Mouse (Mus musculus) embryonic facial prominence, embryonic 10.5 days (tissue): ENCODE measurements at regions not wholly inside any gene's neighbourhood (a gene's known extent, or its start where the extent isn't known, plus 50 kb on each side); places are given as distances from the start of the nearest gene placed in this dataset.

ENCODE experiments used
- DNase-seq: peaks from one replicate; pipeline ENCODE4 v3.0.0-alpha.2; 2017; ENCODE audit warnings: low spot score
- H3K27ac ChIP-seq: fragments of 300-500 bp; sonication (generic); replicated peaks from 2 replicates; pipeline ENCODE4 v1.5.1; 2016; ENCODE audit warnings: mild to moderate bottlenecking
- H3K27me3 ChIP-seq: fragments of 300-500 bp; sonication (generic); replicated peaks from 2 replicates; pipeline ENCODE4 v1.6.1; 2016; ENCODE audit warnings: low read depth, mild to moderate bottlenecking; ENCODE audit not compliant: poor library complexity, severe bottlenecking
- H3K36me3 ChIP-seq: fragments of 300-500 bp; sonication (generic); replicated peaks from 2 replicates; pipeline ENCODE4 v1.6.1; 2016; ENCODE audit warnings: mild to moderate bottlenecking, moderate library complexity
- H3K4me1 ChIP-seq: fragments of 300-500 bp; sonication (generic); 2 replicates; pipeline ENCODE4 v1.6.1; 2016
- H3K4me3 ChIP-seq: fragments of 300-500 bp; sonication (generic); 2 replicates; pipeline ENCODE4 v1.5.1; 2016; ENCODE audit warnings: mild to moderate bottlenecking, moderate library complexity
- H3K9me3 ChIP-seq: fragments of 300-500 bp; sonication (generic); 2 replicates; pipeline ENCODE4 v1.6.1; 2016; ENCODE audit warnings: mild to moderate bottlenecking
- WGBS: fragments of 180-500 bp; shearing (Covaris S2); methylation state at CpG from one replicate; pipeline ENCODE4 v1.1.7; 2016; 5-methylcytosine and 5-hydroxymethylcytosine counted together

DNA sequence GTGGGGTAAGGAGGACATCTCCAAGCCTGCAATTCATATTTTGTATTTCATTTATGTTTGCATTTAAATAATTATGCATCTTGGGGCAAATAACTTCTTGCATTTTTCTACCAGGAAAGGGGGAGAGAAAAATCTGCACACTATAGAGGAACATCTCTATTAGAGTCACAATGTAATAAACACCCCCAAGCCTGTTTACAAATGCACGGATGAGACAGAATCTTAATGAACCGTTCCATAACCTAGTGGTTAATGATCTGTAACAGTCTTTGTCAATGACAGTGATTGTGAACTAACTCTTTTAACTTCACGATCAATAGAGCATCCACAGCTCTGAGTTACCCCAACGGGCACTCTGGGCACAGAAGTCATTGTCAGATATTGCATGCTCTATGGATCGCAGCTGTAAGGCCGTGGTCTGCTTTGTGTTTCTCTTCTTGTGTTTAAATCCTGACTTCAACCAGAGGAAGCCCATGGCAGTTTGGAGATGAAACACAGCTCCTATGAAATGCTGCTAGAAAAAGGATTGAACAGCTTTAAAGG is 1520.2 kb upstream of the Dsel start:
- no peak overlapping the region for H3K27ac ChIP-seq
- no peak overlapping the region for H3K4me3 ChIP-seq
- H3K27me3 ChIP-seq, result no peaks in the 10 kb centered on the region
- WGBS, result 79% methylated on average over 6 of the region's 6 CpGs
- no peaks in the 10 kb centered on the region for H3K36me3 ChIP-seq
- no peaks in the 10 kb centered on the region for H3K9me3 ChIP-seq
- DNase-seq, result no peak
- H3K4me1 ChIP-seq, result no peaks in the 10 kb centered on the region

DNA sequence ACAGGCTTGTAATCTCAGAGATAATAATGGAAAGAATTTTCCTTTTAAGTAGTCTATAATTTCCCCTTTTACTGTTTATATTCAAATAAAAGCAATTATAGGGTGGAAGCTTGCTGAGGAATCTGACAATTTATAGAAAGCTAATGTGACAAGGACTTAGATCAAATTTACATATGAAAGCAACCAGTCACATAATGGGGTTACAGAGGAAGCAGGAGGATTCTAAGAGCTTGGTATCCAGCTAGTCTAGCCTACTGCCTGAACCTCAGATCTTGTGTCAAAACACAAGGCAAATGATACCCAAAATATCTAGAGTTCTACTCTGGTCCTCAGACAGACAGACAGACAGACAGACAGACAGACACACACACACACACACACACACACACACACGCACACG is 1519.0 kb upstream of the Dsel start:
- no peaks in the 10 kb centered on the region for H3K9me3 ChIP-seq

DNA sequence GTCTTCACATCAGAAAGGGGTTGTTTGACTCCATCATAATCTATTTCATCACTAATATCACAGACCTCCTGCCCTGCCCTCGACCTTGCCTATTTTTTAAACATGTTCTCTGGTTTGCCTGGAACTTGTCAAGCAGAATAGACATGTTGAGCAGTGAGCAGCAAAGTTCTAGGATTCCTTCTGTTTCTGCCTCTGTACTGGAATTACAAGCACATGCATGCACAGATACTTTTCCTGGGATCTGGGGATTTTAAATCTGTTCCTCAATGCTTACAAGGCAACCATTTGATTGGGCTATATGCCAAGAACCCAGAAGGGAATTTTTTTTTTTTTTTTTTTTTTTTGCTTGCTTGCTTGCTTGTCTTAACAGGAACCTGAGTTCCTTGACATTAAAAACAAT is 1508.0 kb upstream of the Dsel start:
- H3K9me3 ChIP-seq, result no peaks in the 10 kb centered on the region
- H3K27ac ChIP-seq, result no peak overlapping the region
- no peaks in the 10 kb centered on the region for H3K27me3 ChIP-seq
- H3K4me3 ChIP-seq, result no peak overlapping the region
- no peaks in the 10 kb centered on the region for H3K36me3 ChIP-seq
- 70% methylated on average over 1 of the region's 1 CpGs for WGBS
- DNase-seq, result no peak
- H3K4me1 ChIP-seq, result no peaks in the 10 kb centered on the region

More for the DNA sequence above, 1519.0 kb upstream of the Dsel start:
- Histone ChIP-seq H3K4me3 (no peak overlapping the region), H3K27ac (no peak overlapping the region), H3K4me1 (no peaks in the 10 kb centered on the region), H3K36me3 (no peaks in the 10 kb centered on the region), H3K27me3 (no peaks in the 10 kb centered on the region)
- no peak for DNase-seq
- 96% methylated on average over 2 of the region's 2 CpGs for WGBS

DNA sequence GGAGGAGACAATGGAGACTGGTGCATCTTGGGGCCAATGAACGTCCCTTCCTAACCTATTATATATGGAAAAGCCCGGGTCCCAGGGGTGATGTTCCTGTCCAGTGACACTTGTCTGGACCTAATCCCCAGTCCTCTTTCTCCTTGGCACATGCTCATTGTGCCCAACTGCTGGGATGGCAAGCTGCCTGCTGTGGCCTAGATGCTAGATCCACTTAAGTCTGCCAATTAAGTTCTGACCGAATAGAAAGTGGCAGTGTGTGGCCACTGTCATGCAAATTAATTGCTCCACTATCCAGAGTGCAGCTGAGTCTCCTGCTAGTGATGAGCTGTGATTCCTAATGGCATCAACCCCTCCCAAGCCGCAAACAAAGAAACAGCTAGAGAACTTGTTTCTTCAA is 1493.5 kb upstream of the Dsel start:
- H3K4me3 ChIP-seq, result no peak overlapping the region
- no peak overlapping the region for H3K27ac ChIP-seq
- H3K9me3 ChIP-seq, result no peaks in the 10 kb centered on the region
- H3K36me3 ChIP-seq, result no peaks in the 10 kb centered on the region
- H3K27me3 ChIP-seq, result no peaks in the 10 kb centered on the region
- no peaks in the 10 kb centered on the region for H3K4me1 ChIP-seq
- no peak for DNase-seq
- WGBS, result 60% methylated on average over 4 of the region's 4 CpGs

DNA sequence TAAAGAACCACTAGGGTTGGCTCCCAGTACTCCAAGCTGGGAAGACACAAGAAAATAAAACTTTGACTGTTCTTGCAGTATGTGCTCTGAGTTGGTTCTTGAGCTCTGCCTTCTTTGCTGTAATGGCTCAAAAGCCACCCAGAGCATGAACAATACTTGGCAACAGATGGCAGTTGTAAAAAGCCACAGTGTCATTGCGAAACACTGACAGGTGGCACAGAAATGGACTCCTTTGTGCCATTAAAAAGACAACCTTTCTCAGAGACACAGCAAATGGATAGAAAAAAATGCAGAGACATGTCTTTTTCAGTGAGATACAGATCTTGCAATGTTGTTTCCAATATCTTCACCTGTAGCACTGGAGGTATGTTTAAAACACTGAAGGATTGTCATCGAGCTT is 1443.3 kb upstream of the Dsel start:
- whole genome bisulfite sequencing, result 85% methylated on average over 2 of the region's 2 CpGs
- no peaks in the 10 kb centered on the region for H3K4me1 ChIP-seq

DNA sequence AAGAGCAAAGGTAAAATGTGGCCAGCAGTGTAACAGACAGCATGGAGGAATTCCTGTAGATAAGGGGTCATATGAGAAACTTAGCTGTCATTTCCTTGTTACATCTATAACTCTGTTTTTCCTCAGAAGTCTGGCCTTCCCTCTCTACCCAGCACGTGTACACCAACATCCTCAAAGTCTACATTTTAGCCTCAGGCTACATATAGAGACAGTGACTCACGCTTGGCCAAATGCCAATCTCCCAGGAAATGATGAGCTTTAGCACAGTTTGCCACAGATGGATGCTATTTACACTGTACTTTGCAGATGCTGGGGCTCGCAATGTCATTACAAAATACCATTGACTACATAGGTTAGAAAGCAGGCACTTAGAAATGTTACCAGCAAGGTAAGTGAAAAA is 1433.1 kb upstream of the Dsel start:
- H3K4me1 ChIP-seq, result no peaks in the 10 kb centered on the region
- WGBS, result 72% methylated on average over 3 of the region's 3 CpGs

More for the DNA sequence above, 1443.3 kb upstream of the Dsel start:
- no peaks in the 10 kb centered on the region for H3K27me3 ChIP-seq
- no peak overlapping the region for H3K27ac ChIP-seq
- DNase-seq, result no peak
- H3K36me3 ChIP-seq, result no peaks in the 10 kb centered on the region
- H3K4me3 ChIP-seq, result no peak overlapping the region
- no peaks in the 10 kb centered on the region for H3K9me3 ChIP-seq

DNA sequence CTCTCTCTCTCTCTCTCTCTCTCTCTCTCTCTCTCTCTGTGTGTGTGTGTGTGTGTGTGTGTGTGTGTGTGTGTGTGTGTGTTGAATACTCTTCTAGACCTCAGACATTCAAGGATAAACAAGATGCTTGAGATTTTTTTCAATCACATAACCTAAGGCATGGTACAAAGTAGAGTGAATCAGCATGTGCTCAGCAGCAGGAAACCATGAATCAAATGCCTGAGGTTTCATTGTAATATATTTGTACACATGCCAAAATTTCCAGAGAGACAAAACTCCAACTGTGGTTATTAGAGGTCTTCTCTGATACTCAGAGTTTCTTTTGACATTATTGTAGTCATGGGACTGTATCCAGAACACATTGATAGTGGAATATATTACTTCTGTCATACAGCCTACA is 1423.5 kb upstream of the Dsel start:
- H3K4me3 ChIP-seq, result no peak overlapping the region
- H3K27ac ChIP-seq, result no peak overlapping the region
- no peak for DNase-seq
- H3K36me3 ChIP-seq, result no peaks in the 10 kb centered on the region
- no peaks in the 10 kb centered on the region for H3K27me3 ChIP-seq
- no peaks in the 10 kb centered on the region for H3K4me1 ChIP-seq
- no peaks in the 10 kb centered on the region for H3K9me3 ChIP-seq

More for the DNA sequence above, 1433.1 kb upstream of the Dsel start:
- no peak overlapping the region for H3K4me3 ChIP-seq
- no peak for DNase-seq
- no peaks in the 10 kb centered on the region for H3K27me3 ChIP-seq
- no peak overlapping the region for H3K27ac ChIP-seq
- H3K9me3 ChIP-seq, result no peaks in the 10 kb centered on the region
- no peaks in the 10 kb centered on the region for H3K36me3 ChIP-seq

DNA sequence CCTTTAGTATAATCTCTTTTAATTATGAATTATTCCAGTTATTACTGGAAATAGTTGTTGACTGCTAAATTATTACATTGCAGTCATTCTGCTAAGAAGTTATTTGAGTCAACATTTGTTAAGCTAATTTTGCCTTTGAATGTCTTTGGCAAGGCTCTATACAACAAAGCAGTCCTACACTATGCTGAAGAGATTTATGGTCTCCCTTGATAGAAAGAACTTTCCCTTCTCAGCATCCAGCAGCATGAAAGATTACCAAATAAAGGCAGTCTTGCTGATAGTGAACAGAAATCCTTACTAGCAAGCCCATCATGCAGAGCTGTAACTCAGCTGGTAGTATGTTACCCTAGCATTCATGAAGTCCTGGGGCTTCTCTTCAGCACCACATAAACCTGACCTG is 1419.4 kb upstream of the Dsel start:
- no peak overlapping the region for H3K4me3 ChIP-seq
- no peaks in the 10 kb centered on the region for H3K36me3 ChIP-seq
- no peak overlapping the region for H3K27ac ChIP-seq
- no peaks in the 10 kb centered on the region for H3K27me3 ChIP-seq
- H3K9me3 ChIP-seq, result no peaks in the 10 kb centered on the region
- DNase-seq, result no peak
- H3K4me1 ChIP-seq, result no peaks in the 10 kb centered on the region

DNA sequence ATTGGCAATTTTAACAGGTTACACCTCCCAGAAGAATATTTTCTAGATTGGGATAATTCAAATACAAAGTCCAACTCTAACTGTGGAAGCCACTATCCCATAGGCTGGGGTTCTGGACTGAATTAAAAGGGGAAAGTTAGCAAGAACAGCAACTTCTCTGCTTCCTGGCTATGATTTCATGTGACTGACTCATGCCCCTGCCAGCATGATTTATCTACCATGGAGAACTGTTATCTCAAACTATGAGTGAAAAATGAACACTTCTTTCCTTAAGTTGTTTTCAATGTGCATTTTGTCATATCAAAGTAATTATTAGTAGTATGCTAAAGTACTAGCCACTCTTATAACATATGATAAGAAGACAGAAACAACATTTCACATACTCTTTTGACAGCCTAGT is 1394.7 kb upstream of the Dsel start:
- H3K4me3 ChIP-seq, result no peak overlapping the region
- no peaks in the 10 kb centered on the region for H3K36me3 ChIP-seq
- no peaks in the 10 kb centered on the region for H3K9me3 ChIP-seq
- H3K4me1 ChIP-seq, result no peaks in the 10 kb centered on the region
- no peak overlapping the region for H3K27ac ChIP-seq
- DNase-seq, result no peak
- H3K27me3 ChIP-seq, result no peaks in the 10 kb centered on the region

DNA sequence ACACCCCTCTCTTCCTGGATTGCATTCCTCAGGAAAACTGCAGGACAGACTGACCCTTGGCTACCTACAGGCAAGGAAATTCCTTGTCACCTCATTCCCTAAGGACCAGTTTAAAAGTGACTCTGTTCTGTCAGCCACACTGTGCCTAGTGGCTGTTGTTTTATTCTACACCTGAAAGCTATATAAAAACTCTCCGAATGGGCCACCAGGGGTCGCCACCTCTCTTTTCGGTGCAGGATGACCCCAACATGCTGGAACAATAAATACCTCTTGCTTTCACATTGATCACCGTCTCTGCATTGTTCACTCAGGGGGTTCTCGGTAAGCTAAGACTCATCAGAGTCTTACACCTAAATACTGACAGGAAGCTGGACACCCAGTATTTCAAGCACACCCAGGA is 1382.6 kb upstream of the Dsel start:
- DNase-seq, result peak; percentile 29
- no peaks in the 10 kb centered on the region for H3K4me1 ChIP-seq
- no peak overlapping the region for H3K27ac ChIP-seq
- H3K4me3 ChIP-seq, result no peak overlapping the region
- 78% methylated on average over 5 of the region's 5 CpGs for WGBS
- no peaks in the 10 kb centered on the region for H3K27me3 ChIP-seq
- H3K9me3 ChIP-seq, result 0 out of 2 replicates have a peak, but pooled peaks cover 4% of the 10 kb centered on the region
- no peaks in the 10 kb centered on the region for H3K36me3 ChIP-seq

DNA sequence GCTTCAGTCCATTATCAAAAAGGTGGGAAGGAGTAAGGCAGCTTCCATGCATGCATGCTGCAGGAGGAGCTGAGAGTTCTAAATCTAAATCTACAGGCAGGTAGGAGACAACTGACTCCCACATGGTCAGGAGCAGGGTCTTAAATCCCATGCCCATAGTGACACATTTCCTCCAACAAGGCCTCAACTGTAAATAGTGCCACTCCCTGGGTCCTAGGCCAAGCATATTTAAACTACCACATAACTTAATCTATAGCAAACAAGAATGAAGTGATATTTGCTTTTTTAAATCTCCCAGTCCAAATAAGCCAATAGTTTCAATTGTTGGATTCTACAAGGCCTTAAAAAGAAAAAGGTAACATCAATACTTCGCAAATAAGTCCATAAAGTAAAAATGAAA is 1345.4 kb upstream of the Dsel start:
- WGBS, result 82% methylated on average over 1 of the region's 1 CpGs
- Histone ChIP-seq H3K27ac (no peak overlapping the region), H3K27me3 (no peaks in the 10 kb centered on the region), H3K9me3 (no peaks in the 10 kb centered on the region), H3K4me3 (no peak overlapping the region), H3K4me1 (no peaks in the 10 kb centered on the region), H3K36me3 (no peaks in the 10 kb centered on the region)
- DNase-seq, result no peak

DNA sequence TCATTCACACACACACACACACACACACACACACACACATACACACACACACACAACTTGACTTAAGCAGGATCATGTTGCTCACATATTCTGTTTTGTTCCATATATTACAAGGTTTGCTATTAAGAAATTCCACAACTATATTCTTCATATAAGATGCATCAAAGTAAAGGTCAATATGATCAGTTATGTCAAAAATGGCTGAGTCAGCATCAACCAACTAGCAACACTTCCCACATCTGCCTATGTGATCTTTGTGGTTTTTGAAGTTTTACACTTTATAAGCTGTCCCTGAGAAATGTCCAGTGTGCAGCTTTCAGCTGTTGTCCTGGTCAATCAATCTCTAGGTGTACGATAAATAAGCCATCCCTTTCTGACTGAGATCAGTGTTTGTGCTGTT is 1339.3 kb upstream of the Dsel start:
- Histone ChIP-seq H3K27me3 (no peaks in the 10 kb centered on the region), H3K4me3 (no peak overlapping the region), H3K27ac (no peak overlapping the region), H3K4me1 (no peaks in the 10 kb centered on the region), H3K9me3 (no peaks in the 10 kb centered on the region), H3K36me3 (no peaks in the 10 kb centered on the region)
- no peak for DNase-seq
- 90% methylated on average over 1 of the region's 1 CpGs for WGBS

DNA sequence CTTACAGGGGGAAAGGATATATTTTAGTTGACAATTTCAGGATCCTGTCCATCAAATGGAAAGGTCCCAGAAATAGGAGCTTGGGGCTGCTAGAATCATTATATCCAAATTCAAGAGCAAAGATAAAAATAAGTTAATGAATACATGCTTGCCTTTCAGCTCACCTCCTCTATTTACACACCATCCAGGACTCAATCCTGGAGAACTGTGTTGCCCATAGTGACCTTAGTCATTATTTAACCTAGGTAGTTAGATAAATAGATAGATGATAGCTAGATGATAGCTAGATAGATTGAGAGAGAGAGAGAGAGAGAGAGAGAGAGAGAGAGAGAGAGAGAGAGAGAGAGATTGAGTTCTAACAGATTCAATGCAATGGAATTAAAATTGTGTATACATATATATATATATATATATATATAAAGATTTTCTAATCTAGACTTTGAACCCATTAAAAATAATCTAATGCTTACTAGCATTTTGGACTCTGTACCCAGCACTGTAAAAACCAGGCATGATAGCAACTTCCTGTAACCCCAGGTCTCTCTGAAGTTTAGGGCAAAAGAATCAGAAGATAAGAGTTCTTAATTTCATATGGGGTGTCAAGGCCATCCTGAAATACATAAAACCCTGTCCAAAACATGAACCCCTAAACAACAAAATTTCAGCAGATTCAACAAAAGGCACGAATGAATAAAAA is 1329.5 kb upstream of the Dsel start:
- DNase-seq, result no peak
- Histone ChIP-seq H3K9me3 (no peaks in the 10 kb centered on the region), H3K4me1 (no peaks in the 10 kb centered on the region), H3K36me3 (no peaks in the 10 kb centered on the region), H3K4me3 (no peak overlapping the region), H3K27ac (no peak overlapping the region), H3K27me3 (no peaks in the 10 kb centered on the region)
- WGBS, result 72% methylated on average over 1 of the region's 1 CpGs
